Mouse (Mus musculus) brown adipose tissue, adult 24 weeks (tissue): ENCODE measurements around the gene Ric8b. TPM values are rescaled to one million over a fixed set of nuclear protein-coding genes. Genes with fewer than 3 reads are reported as not detected.

Experiments used
- H3K27ac ChIP-seq: fragments of 200-500 bp; replicated peaks from 2 replicates; pipeline ENCODE4 v1.5.1; 2012; ENCODE audit warnings: low read depth, mild to moderate bottlenecking, low read length
- H3K4me1 ChIP-seq: fragments of 200-500 bp; 2 replicates; pipeline ENCODE4 v1.6.1; 2012; ENCODE audit warnings: low read length, mixed read lengths; ENCODE audit not compliant: control insufficient read depth, insufficient read depth, insufficient read length
- H3K4me3 ChIP-seq: fragments of 200-500 bp; 2 replicates; pipeline ENCODE4 v1.5.1; 2012; ENCODE audit warnings: low read depth, mild to moderate bottlenecking, low read length, moderate library complexity; ENCODE audit not compliant: insufficient read depth
- polyA plus RNA-seq: library from polyadenylated mRNA; stranded (reverse); fragments of >200 nt; gene quantifications from 2 replicates; pipeline ENCODE4 v1.2.4, GENCODE M21; 2012; ENCODE audit not compliant: missing spikeins, insufficient read depth, insufficient read length

Ric8b gene
- polyA plus RNA-seq, 1 experiment = 26.9 TPM

- H3K4me1 ChIP-seq = no peaks in the 10 kb centered on the region
- no peak overlapping the region for H3K27ac ChIP-seq
- no peak overlapping the region for H3K4me3 ChIP-seq
Observed at GRCm38 (mm10) chr10:84935553-84936209, 18.3 kb downstream of the Ric8b start.

GRCm38 (mm10) chr10:84936832-84937515 lies 19.6 kb downstream of the Ric8b start:
- Histone ChIP-seq H3K4me1 (no peaks in the 10 kb centered on the region), H3K27ac (no peak overlapping the region), H3K4me3 (no peak overlapping the region)

GRCm38 (mm10) chr10:84938094-84938820 lies 20.8 kb downstream of the Ric8b start:
- no peaks in the 10 kb centered on the region for H3K4me1 ChIP-seq
- H3K27ac ChIP-seq = no peak overlapping the region
- no peak overlapping the region for H3K4me3 ChIP-seq

GRCm38 (mm10) chr10:84938886-84939285 lies 21.5 kb downstream of the Ric8b start:
- no peaks in the 10 kb centered on the region for H3K4me1 ChIP-seq
- no peak overlapping the region for H3K4me3 ChIP-seq
- no peak overlapping the region for H3K27ac ChIP-seq

- Histone ChIP-seq H3K27ac (no peak overlapping the region), H3K4me1 (no peaks in the 10 kb centered on the region), H3K4me3 (no peak overlapping the region)
Observed at GRCm38 (mm10) chr10:84940356-84940755, 22.9 kb downstream of the Ric8b start.

- Histone ChIP-seq H3K27ac (no peak overlapping the region), H3K4me3 (no peak overlapping the region), H3K4me1 (peaks cover 4% of the 10 kb centered on the region)
Observed at GRCm38 (mm10) chr10:84945692-84946091, 28.3 kb downstream of the Ric8b start.

- Histone ChIP-seq H3K27ac (no peak overlapping the region), H3K4me3 (no peak overlapping the region)
Observed at GRCm38 (mm10) chr10:84948970-84949683, 31.7 kb downstream of the Ric8b start.

GRCm38 (mm10) chr10:84949684-84950010 lies 32.2 kb downstream of the Ric8b start:
- peaks cover 4% of the 10 kb centered on the region for H3K4me1 ChIP-seq
- H3K27ac ChIP-seq = no peak overlapping the region
- H3K4me3 ChIP-seq = no peak overlapping the region

More at GRCm38 (mm10) chr10:84948970-84949683, 31.7 kb downstream of the Ric8b start:
- peaks cover 4% of the 10 kb centered on the region for H3K4me1 ChIP-seq

- H3K4me1 ChIP-seq = peaks cover 4% of the 10 kb centered on the region
- no peak overlapping the region for H3K4me3 ChIP-seq
- H3K27ac ChIP-seq = no peak overlapping the region
Observed at GRCm38 (mm10) chr10:84950384-84950783, 33.0 kb downstream of the Ric8b start.

- H3K27ac ChIP-seq = no peak overlapping the region
- H3K4me1 ChIP-seq = peaks cover 11% of the 10 kb centered on the region
- H3K4me3 ChIP-seq = no peak overlapping the region
Observed at GRCm38 (mm10) chr10:84954236-84954635, 36.8 kb downstream of the Ric8b start.

- Histone ChIP-seq H3K4me3 (no peak overlapping the region), H3K4me1 (peaks cover 7% of the 10 kb centered on the region), H3K27ac (no peak overlapping the region)
Observed at GRCm38 (mm10) chr10:84956173-84956572, 38.8 kb downstream of the Ric8b start.

- peaks cover 10% of the 10 kb centered on the region for H3K4me1 ChIP-seq
- no peak overlapping the region for H3K27ac ChIP-seq
- H3K4me3 ChIP-seq = no peak overlapping the region
Observed at GRCm38 (mm10) chr10:84958597-84958996, 41.2 kb downstream of the Ric8b start.

- Histone ChIP-seq H3K27ac (no peak overlapping the region), H3K4me1 (peaks cover 10% of the 10 kb centered on the region), H3K4me3 (no peak overlapping the region)
Observed at GRCm38 (mm10) chr10:84960380-84960930, 43.0 kb downstream of the Ric8b start.

GRCm38 (mm10) chr10:84963126-84963525 lies 45.7 kb downstream of the Ric8b start:
- H3K4me1 ChIP-seq = peaks cover 8% of the 10 kb centered on the region
- H3K27ac ChIP-seq = no peak overlapping the region
- H3K4me3 ChIP-seq = no peak overlapping the region

GRCm38 (mm10) chr10:84963726-84964125 lies 46.3 kb downstream of the Ric8b start:
- peaks cover 8% of the 10 kb centered on the region for H3K4me1 ChIP-seq
- H3K27ac ChIP-seq = no peak overlapping the region

More at GRCm38 (mm10) chr10:84963726-84964125, 46.3 kb downstream of the Ric8b start:
- no peak overlapping the region for H3K4me3 ChIP-seq
